Mouse (Mus musculus): ENCODE measurements around the gene Cinp. TPM values are rescaled to one million over a fixed set of nuclear protein-coding genes. Genes with fewer than 3 reads are reported as not detected.
A peak's percentile ranks its signal among the peaks of the same experiment; 100 is the strongest.
"Not testable (repeated sequence)": the region's sequence is repeated elsewhere in the genome, so short reads cannot be mapped to it uniquely, and the experiment has no call there.

The Cinp gene
- total RNA-seq, 2 experiments from 2014 or later: 115 to 118 TPM

GRCm38 (mm10) chr12:110864008-110864407, 24.9 kb downstream of the Cinp start:
- intact Hi-C loops (cut with DNase I): no loop called here
- peak in 1 of 2 experiments; percentile 59 for DNase-seq (ENCODE audit: low spot score in 2 of 2)

DNA sequence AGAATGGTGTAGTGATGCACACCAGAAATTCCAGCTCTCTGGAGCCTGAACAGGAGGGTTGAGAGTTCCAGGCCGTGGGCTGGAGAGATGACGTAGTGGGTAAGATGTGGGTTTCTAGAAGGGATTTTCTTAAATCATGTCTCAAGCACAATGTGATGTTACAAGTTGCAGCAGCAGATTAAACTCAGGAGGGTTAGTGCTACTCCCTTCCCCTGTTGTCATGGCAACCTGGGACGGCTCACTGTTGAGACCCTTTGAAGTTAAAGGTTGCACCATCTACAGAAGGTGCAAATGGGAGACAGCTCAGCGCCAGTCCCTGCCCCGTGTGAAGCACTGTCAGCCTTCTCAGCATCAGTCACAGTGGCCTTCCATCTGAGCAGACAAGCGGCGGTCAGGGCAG, 27.7 kb downstream of the Cinp start:
- intact Hi-C loops (cut with DNase I): no loop called here

DNA sequence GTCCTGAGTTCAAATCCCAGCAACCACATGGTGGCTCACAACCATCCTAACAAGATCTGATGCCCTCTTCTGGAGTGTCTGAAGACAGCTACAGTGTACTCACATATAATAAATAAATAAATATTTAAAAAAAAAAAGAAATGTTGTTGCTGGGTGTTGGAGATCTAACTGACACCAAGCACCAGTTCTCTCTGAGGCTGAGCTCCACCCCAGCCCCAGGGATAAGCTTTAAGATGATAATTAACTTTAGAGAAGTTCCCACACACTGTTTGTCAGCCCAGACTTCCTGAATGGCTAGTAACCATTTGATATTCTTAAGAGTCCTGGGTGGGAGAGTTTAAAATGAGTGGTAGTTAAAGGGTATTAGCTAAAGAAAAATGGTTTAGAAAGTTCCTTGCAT, 28.7 kb downstream of the Cinp start:
- no peak for DNase-seq (ENCODE audit: low spot score in 2 of 2)
- intact Hi-C loops (cut with DNase I): no loop called here

More for the DNA sequence above, 27.7 kb downstream of the Cinp start:
- DNase-seq (ENCODE audit: low spot score in 2 of 2): peak in 1 of 2 experiments; percentile 73

DNA sequence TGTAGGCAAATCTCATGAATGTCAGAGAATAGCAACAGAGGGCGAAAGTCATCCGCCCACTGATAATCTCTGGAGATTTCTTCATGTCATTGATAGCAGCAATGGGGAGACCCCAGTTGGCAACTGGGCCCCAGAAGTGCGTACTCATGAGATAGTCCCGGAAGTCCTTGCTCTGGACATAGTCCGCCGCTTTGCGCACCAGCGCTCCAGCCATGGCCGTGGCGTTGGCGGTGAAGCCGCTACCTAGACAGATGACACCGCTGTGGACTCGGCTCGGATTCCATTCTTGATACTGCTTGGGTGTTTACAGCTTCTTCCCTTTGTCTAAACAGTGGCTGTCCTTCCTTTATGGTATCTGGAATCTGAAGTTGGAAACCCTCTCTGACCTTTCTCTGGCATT, 30.3 kb downstream of the Cinp start:
- DNase-seq (ENCODE audit: low spot score in 2 of 2); intact Hi-C loops (cut with DNase I): not testable (repeated sequence)

DNA sequence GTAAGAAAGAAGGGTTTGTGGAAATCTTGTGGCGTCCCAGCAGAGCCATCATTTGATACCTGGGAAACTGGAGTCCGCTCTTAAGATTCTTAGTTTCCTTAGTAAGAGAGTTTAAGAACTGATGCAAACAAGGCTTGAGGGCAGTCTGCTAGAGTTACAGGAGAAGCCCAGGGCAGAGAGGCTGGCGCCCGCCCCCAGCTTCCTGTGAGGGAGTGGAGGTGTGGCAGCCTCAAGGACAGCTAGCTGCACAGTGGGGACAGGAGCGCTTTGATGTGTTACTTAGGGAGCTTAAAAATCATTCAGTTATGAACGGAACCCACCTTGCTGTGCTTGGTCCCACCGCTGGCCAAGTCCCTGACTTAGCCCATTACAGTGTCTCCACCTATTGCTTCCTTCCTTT, 31.7 kb downstream of the Cinp start:
- intact Hi-C loops (cut with DNase I): no loop called here
- no peak for DNase-seq (ENCODE audit: low spot score in 2 of 2)

- DNase-seq (ENCODE audit: low spot score in 2 of 2): no peak
- intact Hi-C loops (cut with DNase I): no loop called here
Measured at GRCm38 (mm10) chr12:110854786-110855737, 33.9 kb downstream of the Cinp start.

GRCm38 (mm10) chr12:110851923-110852322, 37.0 kb downstream of the Cinp start:
- intact Hi-C loops (cut with DNase I): no loop called here
- DNase-seq (ENCODE audit: low spot score in 2 of 2): no peak

DNA sequence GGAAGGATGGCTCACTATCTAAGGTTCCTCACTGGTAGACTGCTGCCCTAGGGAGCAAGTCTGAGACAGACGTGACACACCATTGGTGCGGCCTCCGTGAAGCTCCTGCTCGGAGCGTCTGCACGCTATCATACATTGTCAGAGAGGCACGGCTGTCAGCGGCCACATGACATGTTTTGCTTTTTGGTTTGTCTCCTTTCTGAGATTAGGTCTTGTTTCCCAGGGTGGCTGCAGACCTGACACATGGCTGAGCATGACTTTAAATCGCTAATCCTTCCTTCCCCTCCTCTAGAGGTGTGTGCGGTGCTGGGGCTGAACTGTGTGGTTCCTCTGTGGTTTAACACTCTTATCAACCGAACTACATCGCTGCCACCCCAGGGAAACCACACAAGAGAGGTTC, 37.5 kb downstream of the Cinp start:
- intact Hi-C loops (cut with DNase I): no loop called here
- DNase-seq (ENCODE audit: low spot score in 2 of 2): no peak

DNA sequence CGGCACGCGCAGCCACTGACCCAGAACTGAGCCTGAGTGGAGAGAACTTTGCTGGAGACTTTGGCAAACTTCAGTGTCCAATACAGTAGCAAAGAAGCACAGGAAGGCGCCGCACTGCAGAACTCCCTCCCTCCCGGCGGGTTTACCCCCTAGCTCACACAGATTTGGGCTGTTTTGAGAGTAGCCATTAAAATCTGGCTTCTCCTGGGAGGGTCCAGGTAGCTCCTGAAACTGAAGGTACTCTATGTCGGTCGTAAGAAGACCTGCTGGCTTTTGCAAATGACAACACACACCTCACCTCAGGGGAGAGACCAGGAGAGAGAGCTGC, 38.1 kb downstream of the Cinp start:
- intact Hi-C loops (cut with DNase I): no loop called here
- DNase-seq (ENCODE audit: low spot score in 2 of 2): no peak

DNA sequence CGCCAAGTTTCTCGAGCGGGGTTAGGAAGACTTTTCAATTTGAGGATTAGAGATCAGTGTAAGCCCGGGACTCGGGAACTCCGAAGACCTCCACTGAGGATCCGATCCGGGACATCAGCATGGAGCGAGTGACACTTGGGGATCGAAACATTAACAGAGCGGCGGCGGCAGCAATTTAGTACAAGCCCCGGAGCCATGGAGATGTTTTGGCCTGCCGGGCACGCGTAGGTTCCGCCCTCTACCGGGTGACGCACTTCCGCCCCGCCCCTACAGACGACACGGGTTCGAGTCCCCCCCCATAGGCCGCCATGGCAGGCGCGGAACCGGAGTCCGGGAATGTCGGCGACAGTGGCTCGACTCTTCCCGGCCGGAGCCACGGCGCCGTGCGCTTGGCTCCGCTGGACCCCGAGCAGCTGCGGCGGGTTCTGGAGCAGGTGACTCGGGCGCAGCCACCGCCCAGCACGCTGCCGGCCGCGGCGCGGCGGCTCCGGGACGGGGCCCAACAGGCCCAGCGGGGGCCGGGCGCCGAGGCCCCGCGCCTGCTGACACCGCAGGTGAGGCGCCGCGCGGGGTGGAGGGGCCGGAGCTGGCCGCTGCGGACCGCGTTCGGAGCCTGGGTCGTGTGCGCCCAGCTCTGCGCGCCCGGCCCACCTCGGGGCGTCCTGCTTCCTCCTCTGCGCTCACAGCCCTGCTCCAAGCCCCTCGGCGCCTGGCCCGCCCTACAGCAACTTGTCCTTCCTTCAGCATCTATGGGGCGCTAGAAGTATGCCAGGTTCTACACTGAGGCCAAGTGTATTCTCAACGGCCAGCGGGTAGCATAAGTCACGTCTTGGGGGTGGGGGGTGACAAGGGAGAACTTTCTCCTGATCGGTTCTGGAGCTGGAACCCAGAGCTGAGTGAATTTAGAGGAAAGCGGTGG, 38.7 kb downstream of the Cinp start, which contains the start of gene Zfp839:
TSS of gene Zfp839 (plus strand) at position 244 of the 919 bp plus-strand sequence.
- peak; percentile 90 for DNase-seq (ENCODE audit: low spot score in 2 of 2)
- intact Hi-C loops (cut with DNase I): no loop called here

DNA sequence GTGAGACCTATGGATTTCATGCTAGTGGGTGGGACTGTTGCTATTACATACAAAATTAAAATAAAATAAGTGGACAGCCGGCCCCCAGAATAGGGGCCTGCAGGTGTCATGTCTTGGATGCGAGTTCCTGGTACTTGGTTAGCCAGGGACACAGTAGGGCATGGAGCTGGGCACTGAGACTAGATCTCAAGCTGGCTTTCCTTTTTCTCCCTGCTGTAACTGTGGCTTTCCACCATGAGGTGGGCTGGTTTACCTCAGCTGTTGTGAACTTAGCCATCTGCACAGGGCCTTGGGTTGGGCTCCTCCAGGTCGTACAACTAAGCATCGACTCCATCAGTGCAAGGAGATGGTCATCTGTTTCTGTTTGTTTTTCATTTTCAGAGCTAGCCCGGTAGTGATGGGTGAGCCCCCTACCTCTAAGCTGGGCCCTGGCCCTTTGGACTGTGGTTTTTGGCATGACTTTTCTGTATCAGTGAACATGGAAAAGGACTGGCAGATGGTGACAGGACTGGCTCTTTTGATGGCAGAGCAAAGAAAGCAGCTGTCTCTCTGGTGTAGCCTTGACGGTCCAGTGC, 42.7 kb downstream of the Cinp start:
- intact Hi-C loops (cut with DNase I): loop anchor here (10.0 kb wide), 1 partner anchor 401 kb away; the partner anchor contains the start of gene Ppp2r5c
- no peak for DNase-seq (ENCODE audit: low spot score in 2 of 2)

- intact Hi-C loops (cut with DNase I): loop anchor here (10.0 kb wide), 1 partner anchor 401 kb away; the partner anchor contains the start of gene Ppp2r5c
Measured at GRCm38 (mm10) chr12:110845131-110845880, 43.6 kb downstream of the Cinp start.

DNA sequence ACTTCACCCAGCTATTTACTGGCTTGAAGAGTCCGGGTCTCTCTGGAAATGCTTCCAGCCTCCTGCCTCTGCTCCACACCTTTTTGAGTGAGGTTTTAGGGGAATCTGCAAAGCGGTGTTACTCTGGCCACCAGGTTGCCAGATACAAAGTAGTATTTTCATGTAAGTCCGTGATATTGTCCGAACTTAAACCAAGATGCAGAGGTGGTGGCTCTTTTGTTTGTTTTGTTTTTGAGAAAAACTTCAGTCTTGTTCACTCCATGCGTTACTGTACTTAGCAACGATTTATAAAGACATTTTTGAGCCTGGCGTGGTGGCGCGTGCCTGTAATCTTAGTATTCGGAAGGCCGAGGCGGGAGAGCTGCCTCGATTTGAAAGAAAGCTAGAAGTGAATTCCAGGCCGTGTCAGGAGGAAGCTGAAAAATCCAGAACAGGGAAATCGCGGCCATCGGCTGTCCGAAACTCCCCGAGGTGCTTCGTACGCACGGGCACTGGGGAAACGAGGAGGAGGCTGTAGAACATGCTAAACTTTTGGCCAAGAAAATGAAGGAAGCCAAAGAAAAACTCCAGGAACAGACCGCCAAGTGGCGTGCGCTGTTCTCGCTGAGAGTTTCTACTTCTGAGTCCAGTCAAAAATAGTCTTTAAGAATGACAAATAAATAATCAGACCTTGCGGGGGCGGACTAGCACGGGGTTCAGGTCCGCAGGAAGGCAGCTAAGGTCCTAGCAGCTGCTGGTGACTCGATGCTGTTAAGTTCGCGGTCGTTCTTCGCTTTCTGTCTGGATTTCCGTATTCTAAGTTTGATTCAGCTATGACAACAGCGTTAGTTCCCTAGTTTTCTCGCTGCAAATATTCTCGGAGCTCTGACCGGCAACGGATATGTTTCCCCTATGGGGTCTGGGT, 44.5 kb downstream of the Cinp start:
- DNase-seq (ENCODE audit: low spot score in 2 of 2): peak in 1 of 2 experiments; percentile 36
- intact Hi-C loops (cut with DNase I): loop anchor here (5.0 to 10.0 kb wide), 3 partner anchors 147 to 427 kb away; partner anchors contain the start of gene Ppp2r5c

More at GRCm38 (mm10) chr12:110845131-110845880, 43.6 kb downstream of the Cinp start:
- DNase-seq (ENCODE audit: low spot score in 2 of 2): peak; percentile 79 to 88

DNA sequence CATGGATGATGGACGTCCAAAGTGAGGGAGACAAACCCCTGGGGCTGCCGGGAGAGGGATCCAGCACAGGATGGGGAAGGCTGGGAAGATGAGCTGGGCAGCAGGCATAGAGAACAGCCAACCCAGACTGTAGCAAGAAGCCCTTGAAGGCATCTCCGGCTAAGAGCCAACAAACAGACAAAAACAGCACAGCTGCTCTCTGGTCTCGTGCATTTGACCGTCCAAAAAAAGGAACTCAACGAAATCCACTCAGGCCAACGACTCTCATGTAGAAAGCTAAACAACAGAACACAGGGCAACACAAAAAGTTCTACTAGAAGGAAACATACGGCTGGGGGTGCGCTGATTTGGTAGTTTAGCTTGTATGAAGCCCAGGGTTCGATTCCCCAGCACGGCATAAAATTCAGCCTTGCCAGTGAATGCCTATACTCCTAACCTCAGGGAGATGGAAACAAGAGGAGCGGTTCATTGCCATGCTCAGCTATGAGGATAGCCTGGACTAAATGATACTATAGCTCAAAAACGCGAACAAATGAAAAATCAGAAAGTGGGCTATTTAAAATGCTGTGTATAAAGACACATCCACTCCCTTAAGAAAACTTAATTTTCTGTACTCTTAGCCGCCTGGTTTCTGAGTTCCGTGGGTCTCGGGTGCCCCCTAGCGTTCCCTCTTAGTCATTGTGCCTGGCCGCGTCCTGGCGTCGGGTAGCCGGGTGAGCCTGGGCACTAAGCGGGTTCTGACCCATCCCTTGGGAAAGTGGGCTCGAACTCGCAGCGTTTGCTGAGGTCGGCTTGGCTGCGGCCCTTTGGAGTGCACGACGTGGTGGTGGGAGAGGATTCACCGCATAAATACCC, 45.5 kb downstream of the Cinp start:
- intact Hi-C loops (cut with DNase I): loop anchor here (2.0 to 10.0 kb wide), 4 partner anchors 146 to 426 kb away; partner anchors contain the start of gene Ppp2r5c
- DNase-seq (ENCODE audit: low spot score in 2 of 2): peak; percentile 79 to 84

- DNase-seq (ENCODE audit: low spot score in 2 of 2): no peak
- intact Hi-C loops (cut with DNase I): loop anchor here (2.0 to 10.0 kb wide), 5 partner anchors 105 to 425 kb away; partner anchors contain the start of genes Ppp2r5c and Wdr20
Measured at GRCm38 (mm10) chr12:110841731-110842493, 47.0 kb downstream of the Cinp start.

All from left cerebral cortex, postnatal 25 days (tissue).